Mouse (Mus musculus) kidney, adult 2 months (tissue): ENCODE measurements around the gene Cfap36. TPM values are rescaled to one million over a fixed set of nuclear protein-coding genes. Genes with fewer than 3 reads are reported as not detected.

Experiments used
- DNase-seq: peaks from one replicate; pipeline ENCODE4 v3.0.0; 2021
- H3K27ac ChIP-seq: fragments of 200-500 bp; 2 replicates; pipeline ENCODE4 v1.5.1; 2012; ENCODE audit warnings: low read depth, low read length, control low read depth, inconsistent platforms; ENCODE audit not compliant: insufficient read depth
- H3K27me3 ChIP-seq: fragments of 200-500 bp; replicated peaks from 2 replicates; pipeline ENCODE4 v1.6.1; 2012; ENCODE audit warnings: mild to moderate bottlenecking, moderate library complexity, low read length, inconsistent platforms; ENCODE audit not compliant: control insufficient read depth, insufficient read depth
- H3K36me3 ChIP-seq: fragments of 200-500 bp; 2 replicates; pipeline ENCODE4 v1.6.1; 2012; ENCODE audit warnings: mild to moderate bottlenecking, moderate library complexity, low read length, inconsistent platforms; ENCODE audit not compliant: control insufficient read depth, insufficient read depth
- H3K4me1 ChIP-seq: fragments of 200-500 bp; 2 replicates; pipeline ENCODE4 v1.6.1; 2011; ENCODE audit warnings: low read length; ENCODE audit not compliant: control insufficient read depth, insufficient read depth
- H3K4me3 ChIP-seq: fragments of 200-500 bp; 2 replicates; pipeline ENCODE4 v1.5.1; 2011; ENCODE audit warnings: mild to moderate bottlenecking, low read depth, low read length, control low read depth; ENCODE audit not compliant: insufficient read depth
- CTCF ChIP-seq: fragments of 200-500 bp; conservative IDR thresholded peaks from 2 replicates; pipeline ENCODE4 v1.5.1; 2011; ENCODE audit warnings: low read depth, mild to moderate bottlenecking, control low read depth, low read length, moderate library complexity, mixed read lengths; ENCODE audit not compliant: insufficient read depth, insufficient read length
- POLR2A ChIP-seq: fragments of 200-500 bp; IDR thresholded peaks from one replicate; pipeline ENCODE4 v1.6.1; 2011; ENCODE audit warnings: low read depth, low read length, control low read depth
- WGBS: fragments of 180-500 bp; shearing (Covaris S2); methylation state at CpG from one replicate; pipeline ENCODE4 v1.1.7; 2018; 5-methylcytosine and 5-hydroxymethylcytosine counted together
- polyA plus RNA-seq: library from polyadenylated mRNA; depleted of rRNA; stranded (reverse); fragments of >200 nt; gene quantifications from 2 replicates; pipeline ENCODE4 v1.2.3, GENCODE M21; 2012

Cfap36 gene
- polyA plus RNA-seq, 1 experiment: 10.0 TPM

DNA sequence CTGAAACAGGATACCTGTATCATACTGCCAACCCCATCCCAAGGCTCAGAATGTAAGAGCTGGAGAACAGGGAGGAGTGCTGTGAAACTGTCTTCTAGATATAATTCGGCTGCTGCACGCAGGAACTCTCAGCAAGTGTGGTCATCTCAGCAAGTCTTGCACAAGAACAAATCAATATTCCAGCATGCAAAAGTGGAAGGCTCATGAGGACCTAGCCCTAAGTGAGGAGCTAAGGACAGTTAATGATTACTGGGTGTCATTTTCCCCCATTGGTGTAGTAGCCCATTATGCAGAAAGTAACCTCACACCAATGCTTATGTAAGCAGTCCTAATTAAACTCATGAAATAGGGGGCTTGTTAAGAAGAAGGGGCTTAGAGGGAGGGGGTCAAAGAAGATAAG is 18.3 kb downstream of the Cfap36 start:
- 94% methylated on average over 2 of the region's 2 CpGs for WGBS
- Histone ChIP-seq H3K27ac (no peak overlapping the region), H3K36me3 (peaks cover 2% of the 10 kb centered on the region), H3K27me3 (no peaks in the 10 kb centered on the region), H3K4me1 (no peaks in the 10 kb centered on the region), H3K4me3 (no peak overlapping the region)
- no peak for DNase-seq
- TF ChIP-seq POLR2A (no peak), CTCF (no peak)

DNA sequence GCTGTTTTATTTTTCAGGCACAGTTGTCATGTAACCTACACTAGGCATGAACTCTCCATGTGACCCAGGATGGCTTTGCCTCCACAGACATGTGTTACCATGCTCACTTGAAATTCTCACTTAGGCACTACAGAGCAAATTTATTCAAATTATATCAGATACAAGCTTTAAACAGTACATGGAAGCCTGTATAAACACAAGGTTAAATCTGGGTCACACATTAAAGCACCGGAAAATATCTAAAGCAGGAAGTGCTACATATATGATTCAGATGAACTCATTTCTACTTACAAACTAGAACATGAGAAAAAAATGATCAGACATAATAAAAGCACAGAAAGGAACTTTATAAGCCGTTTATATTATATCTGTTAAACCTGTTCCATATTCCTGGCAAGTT is 22.5 kb downstream of the Cfap36 start:
- Histone ChIP-seq H3K27ac (no peak overlapping the region), H3K4me3 (no peak overlapping the region), H3K36me3 (peaks cover 10% of the 10 kb centered on the region), H3K27me3 (no peaks in the 10 kb centered on the region), H3K4me1 (no peaks in the 10 kb centered on the region)
- no peak for DNase-seq
- 83% methylated on average over 2 of the region's 2 CpGs for WGBS
- TF ChIP-seq POLR2A: no peak
- TF ChIP-seq CTCF: no peak

DNA sequence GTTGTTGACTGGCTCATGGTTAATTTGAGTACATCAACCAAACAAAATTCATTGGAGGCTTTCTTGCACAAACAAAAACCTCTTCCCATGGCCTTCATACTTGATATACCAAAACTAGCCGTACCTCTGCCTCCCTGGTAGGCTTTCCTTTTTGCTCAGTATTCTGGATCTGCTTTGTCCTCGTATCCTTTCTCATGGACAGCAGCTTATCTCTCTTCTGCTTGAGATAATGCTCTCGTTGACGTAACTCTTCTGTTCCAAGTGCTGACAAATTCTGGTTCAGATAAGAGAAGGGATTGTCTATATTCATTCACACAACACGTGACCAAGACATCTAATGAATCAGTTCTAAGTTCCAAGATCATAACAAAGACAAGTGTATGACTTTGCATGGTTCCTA is 24.9 kb downstream of the Cfap36 start:
- H3K36me3 ChIP-seq: peaks cover 15% of the 10 kb centered on the region
- TF ChIP-seq POLR2A: no peak
- TF ChIP-seq CTCF: no peak
- 94% methylated on average over 5 of the region's 5 CpGs for WGBS
- no peak overlapping the region for H3K4me3 ChIP-seq
- H3K27ac ChIP-seq: no peak overlapping the region
- DNase-seq: no peak
- no peaks in the 10 kb centered on the region for H3K4me1 ChIP-seq
- no peaks in the 10 kb centered on the region for H3K27me3 ChIP-seq

DNA sequence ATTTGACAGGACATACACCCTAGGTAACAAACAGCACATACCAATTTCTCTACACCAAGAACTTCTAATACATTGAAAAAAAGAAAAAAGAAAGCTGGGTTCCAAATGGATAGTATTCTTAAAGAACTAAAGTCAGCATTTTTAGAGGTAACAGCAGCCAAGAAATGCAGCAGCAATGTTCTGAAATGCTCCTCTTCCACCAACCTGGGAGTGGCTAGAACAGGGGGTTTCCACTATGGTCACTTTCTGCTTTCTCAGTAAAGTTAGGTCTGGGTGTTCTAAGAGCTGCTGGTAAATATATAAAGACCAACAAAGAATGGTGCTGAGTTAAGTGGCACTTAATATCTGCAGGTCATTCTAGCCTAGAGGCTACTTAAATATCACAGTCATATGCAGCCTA is 28.2 kb downstream of the Cfap36 start:
- H3K27ac ChIP-seq: no peak overlapping the region
- no peaks in the 10 kb centered on the region for H3K27me3 ChIP-seq
- H3K4me3 ChIP-seq: no peak overlapping the region
- H3K4me1 ChIP-seq: no peaks in the 10 kb centered on the region
- TF ChIP-seq CTCF (no peak), POLR2A (no peak)
- DNase-seq: no peak
- peaks cover 19% of the 10 kb centered on the region for H3K36me3 ChIP-seq

DNA sequence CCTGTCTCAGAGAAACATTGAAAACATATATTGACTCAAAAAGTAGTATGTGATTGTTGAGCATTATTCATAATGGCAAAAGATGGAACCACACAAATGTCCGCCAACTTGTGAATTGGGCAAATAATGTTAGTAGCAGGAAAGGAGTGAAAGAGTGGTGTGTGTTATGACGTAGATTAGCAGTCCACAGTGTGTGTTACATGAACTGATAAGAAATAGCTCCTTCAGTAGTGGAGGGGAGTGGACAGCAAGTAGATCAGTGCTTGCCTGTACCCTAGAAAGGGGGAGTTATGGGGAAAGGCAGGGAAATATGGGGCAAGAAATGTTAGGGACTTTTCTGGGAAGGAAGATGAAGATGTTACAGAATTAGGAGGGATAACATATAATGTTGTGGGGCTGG is 31.0 kb downstream of the Cfap36 start:
- H3K36me3 ChIP-seq: peaks cover 16% of the 10 kb centered on the region
- H3K27ac ChIP-seq: no peak overlapping the region
- DNase-seq: no peak
- H3K4me1 ChIP-seq: no peaks in the 10 kb centered on the region
- H3K4me3 ChIP-seq: no peak overlapping the region
- TF ChIP-seq POLR2A (no peak), CTCF (no peak)
- no peaks in the 10 kb centered on the region for H3K27me3 ChIP-seq
- WGBS: 97% methylated on average over 2 of the region's 2 CpGs

DNA sequence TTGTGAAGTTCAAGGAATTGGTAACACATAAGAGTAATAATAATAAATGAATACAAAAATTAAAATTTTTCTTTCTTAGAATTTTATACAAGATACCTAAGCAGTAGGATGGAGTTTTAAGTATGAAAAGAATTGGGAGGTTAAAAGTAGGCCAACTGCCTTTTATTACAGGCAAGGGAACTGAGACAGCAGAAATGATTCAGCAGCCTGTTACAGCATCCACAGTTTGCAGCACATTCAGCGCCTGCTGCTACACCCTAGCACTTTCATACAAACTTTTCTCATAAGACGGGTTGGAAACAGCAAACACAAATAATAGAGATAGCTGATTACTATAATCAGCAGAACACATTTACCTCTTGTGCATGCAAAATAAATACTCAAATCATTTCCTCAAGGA is 37.4 kb downstream of the Cfap36 start:
- no peaks in the 10 kb centered on the region for H3K4me1 ChIP-seq
- TF ChIP-seq POLR2A (no peak), CTCF (no peak)
- no peaks in the 10 kb centered on the region for H3K27me3 ChIP-seq
- DNase-seq: no peak
- H3K4me3 ChIP-seq: no peak overlapping the region
- no peak overlapping the region for H3K27ac ChIP-seq
- 92% methylated on average over 2 of the region's 2 CpGs for WGBS
- peaks cover 11% of the 10 kb centered on the region for H3K36me3 ChIP-seq

DNA sequence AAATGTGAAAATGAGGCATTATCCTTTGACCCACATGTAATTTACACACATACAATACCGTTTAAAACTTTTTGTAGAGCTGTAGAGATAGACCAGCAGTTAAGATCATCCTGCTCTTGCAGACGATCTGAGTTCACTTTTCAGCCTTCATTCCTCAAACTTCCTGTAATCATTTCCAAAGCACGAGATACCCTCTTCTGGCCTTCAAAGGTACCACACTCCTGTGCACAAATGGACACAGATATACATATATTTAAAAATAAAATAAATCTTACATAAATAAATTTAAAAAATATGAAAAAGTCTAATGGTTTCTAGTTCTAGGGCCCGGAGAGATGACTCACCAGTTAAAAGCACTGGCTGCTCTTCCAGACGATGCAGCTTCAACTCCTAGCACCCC is 43.6 kb downstream of the Cfap36 start:
- H3K4me3 ChIP-seq: no peak overlapping the region
- 77% methylated on average over 5 of the region's 5 CpGs for WGBS
- no peaks in the 10 kb centered on the region for H3K27me3 ChIP-seq
- no peak for DNase-seq
- H3K4me1 ChIP-seq: no peaks in the 10 kb centered on the region
- peaks cover 6% of the 10 kb centered on the region for H3K36me3 ChIP-seq
- TF ChIP-seq POLR2A: no peak
- TF ChIP-seq CTCF: no peak
- no peak overlapping the region for H3K27ac ChIP-seq

DNA sequence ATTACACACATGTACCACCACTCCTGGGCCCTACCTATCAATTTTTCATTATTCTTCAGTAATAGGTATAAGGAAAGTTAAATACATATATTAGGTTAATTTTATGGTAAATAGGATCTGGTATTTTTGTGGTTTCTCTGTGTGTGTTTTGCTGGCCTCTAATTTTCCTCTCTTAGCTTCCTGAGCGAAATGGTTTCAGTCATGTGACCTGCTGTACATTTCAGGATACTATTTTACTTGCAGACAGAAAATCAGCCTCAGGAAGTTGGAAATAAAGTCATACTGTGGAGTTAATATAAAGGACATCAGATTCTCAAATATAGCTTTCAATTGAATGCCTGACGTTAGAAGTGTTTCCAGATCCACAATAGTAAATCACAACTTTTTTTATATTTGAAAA is 58.2 kb downstream of the Cfap36 start:
- DNase-seq: no peak
- H3K36me3 ChIP-seq: peaks cover 5% of the 10 kb centered on the region
- 65% methylated on average over 2 of the region's 2 CpGs for WGBS

More for the DNA sequence above, 58.2 kb downstream of the Cfap36 start:
- H3K27ac ChIP-seq: no peak overlapping the region
- TF ChIP-seq CTCF (no peak), POLR2A (no peak)
- H3K27me3 ChIP-seq: no peaks in the 10 kb centered on the region
- H3K4me3 ChIP-seq: no peak overlapping the region
- H3K4me1 ChIP-seq: no peaks in the 10 kb centered on the region
